Mouse (Mus musculus) CH12.LX (cell line): Measurements from ENCODE around the gene Eps8.

Experiments used
- CHD1 ChIP-seq: IDR thresholded peaks from 2 replicates; pipeline ENCODE4 v1.6.1; 2012; ENCODE audit warnings: low read depth, low read length, improper control_type of control experiment, inconsistent platforms
- CTCF ChIP-seq, 2 experiments: IDR thresholded peaks in 1 of 2; conservative IDR thresholded peaks in 1 of 2; 2 replicates each; pipeline ENCODE4 v1.5.1; 2011 to 2012; ENCODE audit warnings: low read depth in 2 of 2, low read length in 2 of 2, improper control_type of control experiment in 1 of 2, inconsistent platforms in 1 of 2, mild to moderate bottlenecking in 1 of 2, moderate library complexity in 1 of 2
- EP300 ChIP-seq: IDR thresholded peaks from 2 replicates; pipeline ENCODE4 v1.6.1; 2011; ENCODE audit warnings: low read length, improper control_type of control experiment
- ETS1 ChIP-seq: conservative IDR thresholded peaks from 2 replicates; pipeline ENCODE4 v1.6.1; 2012; ENCODE audit warnings: low read depth, mild to moderate bottlenecking, inconsistent platforms, low read length, improper control_type of control experiment, moderate library complexity
- KAT2A ChIP-seq: IDR thresholded peaks from 2 replicates; pipeline ENCODE4 v1.6.1; 2012; ENCODE audit warnings: low read length, improper control_type of control experiment, inconsistent platforms; ENCODE audit not compliant: insufficient replicate concordance
- MAFK ChIP-seq: IDR thresholded peaks from 2 replicates; pipeline ENCODE4 v1.6.1; 2011; ENCODE audit warnings: low read length, improper control_type of control experiment; ENCODE audit not compliant: insufficient replicate concordance
- MYC ChIP-seq: IDR thresholded peaks from 2 replicates; pipeline ENCODE4 v1.6.1; 2011; ENCODE audit warnings: low read depth, mild to moderate bottlenecking, improper control_type of control experiment, low read length
- NRF1 ChIP-seq: IDR thresholded peaks from 2 replicates; pipeline ENCODE4 v1.6.1; 2014; ENCODE audit warnings: low read depth, mild to moderate bottlenecking, inconsistent platforms, low read length, improper control_type of control experiment, moderate library complexity
- POLR2A ChIP-seq: IDR thresholded peaks from 2 replicates; pipeline ENCODE4 v1.6.1; 2011; ENCODE audit warnings: low read depth, mild to moderate bottlenecking, improper control_type of control experiment, low read length
- POLR2AphosphoS2 ChIP-seq: IDR thresholded peaks from 2 replicates; pipeline ENCODE4 v1.6.1; 2011; ENCODE audit warnings: low read depth, low read length, improper control_type of control experiment
- TBP ChIP-seq: conservative IDR thresholded peaks from 2 replicates; pipeline ENCODE4 v1.6.1; 2011; ENCODE audit warnings: low read depth, low read length, improper control_type of control experiment
- TCF12 ChIP-seq: IDR thresholded peaks from 2 replicates; pipeline ENCODE4 v1.6.1; 2014; ENCODE audit warnings: low read depth, mild to moderate bottlenecking, inconsistent platforms, low read length, improper control_type of control experiment

DNA sequence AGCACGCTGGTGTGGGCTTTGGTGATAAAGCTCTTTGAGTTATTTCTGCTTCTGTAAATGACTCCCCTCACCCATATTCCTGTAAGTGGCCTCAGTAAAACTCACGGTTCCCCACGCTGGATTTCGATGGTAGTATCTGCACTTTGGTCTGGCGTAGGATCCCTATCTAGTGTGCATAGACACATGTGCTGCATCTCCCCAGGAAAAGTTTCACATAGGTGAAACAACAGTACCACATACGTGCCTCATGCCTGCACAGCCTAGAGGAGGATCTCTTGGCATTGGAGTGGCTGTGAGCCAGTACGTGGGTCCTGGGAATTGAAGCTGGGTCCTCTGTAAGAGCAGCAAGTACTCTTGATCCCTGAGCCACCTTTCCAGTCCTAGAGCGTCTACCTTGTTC is 121.9 kb downstream of the Eps8 start:
- no peak for TF ChIP-seq CHD1
- TF ChIP-seq CTCF (conservative IDR thresholded peaks at IDR 0.05 in 1 of 2, IDR thresholded peaks at IDR 0.05 in 1 of 2; ENCODE audit: low read depth in 2 of 2, low read length in 2 of 2) = no peak
- no peak for TF ChIP-seq POLR2A
- no peak for TF ChIP-seq MAFK
- TF ChIP-seq EP300 = no peak
- no peak for TF ChIP-seq NRF1
- TF ChIP-seq MYC = no peak
- no peak for TF ChIP-seq POLR2AphosphoS2
- no peak for TF ChIP-seq TBP
- no peak for TF ChIP-seq ETS1
- no peak for TF ChIP-seq KAT2A
- TF ChIP-seq TCF12 = no peak
